In the genomic region with DNA sequence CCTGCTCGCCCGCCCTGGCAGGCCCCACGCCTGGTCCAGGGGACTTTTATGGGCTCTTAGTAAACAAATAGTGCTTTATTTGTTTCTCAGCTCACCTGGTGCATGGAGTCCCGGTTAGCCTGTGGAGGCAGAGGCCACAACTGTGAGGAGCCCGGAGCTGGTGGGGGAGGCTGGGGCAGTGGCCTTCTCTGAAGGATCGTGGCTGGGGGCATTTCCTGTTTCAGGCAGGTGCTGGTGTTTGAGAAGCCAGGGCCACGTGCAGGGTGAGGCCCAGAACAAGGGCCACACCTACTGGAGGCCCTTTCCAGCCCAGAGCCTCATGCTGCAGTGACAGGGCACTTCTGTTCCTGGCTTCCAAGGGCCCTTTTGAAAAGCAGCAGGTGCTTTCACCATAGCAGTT, we compare ENCODE assay signal across 12 mouse cellular contexts. TPM values are rescaled to one million over a fixed set of nuclear protein-coding genes. Genes with fewer than 3 reads are reported as not detected.
DNase-seq lines count a peak whose midpoint lies in the region; ATAC-seq and TF ChIP-seq lines count a peak whose summit lies in the region.
"Had no signal": no experiment of that assay in that cellular context is flagged by ENCODE, and none has a peak within 500 bp of the region (broad histone marks: within the 10 kb centered on the region; RNA-seq: fewer than 3 reads in every experiment).

No protein-coding gene starts in this region.

- no peaks in the 10 kb centered on the region for H3K9me3 ChIP-seq in midbrain, postnatal 0 days (ENCODE audit: low read length)

- H3K4me2 ChIP-seq in midbrain, postnatal 0 days (ENCODE audit: low read depth, low read length, poor library complexity, severe bottlenecking): no peak overlapping the region

- WGBS in midbrain, postnatal 0 days: 73% methylated on average over 7 of the region's 7 CpGs

- H3K4me1 ChIP-seq in midbrain, postnatal 0 days (ENCODE audit: insufficient read depth, low read length): no peaks in the 10 kb centered on the region

- peak; percentile 54 to 76 for DNase-seq in lung, adult 18-20 months
- no peak for DNase-seq in lung, postnatal 14 days
- peak; percentile 56 for DNase-seq in c-Kit-positive CD71-positive TER-119-positive erythroid progenitor cells, embryonic 14.5 days (ENCODE audit: low spot score)
- peak; percentile 79 for DNase-seq in liver
- DNase-seq in lung, postnatal 36 days: peak; percentile 65
- DNase-seq in left cerebral cortex, adult 18-20 months (ENCODE audit: low spot score in 2 of 2): no peak
- no peak for DNase-seq in gastrocnemius, postnatal 14 days
- no peak for DNase-seq in midbrain, postnatal 0 days (ENCODE audit: low spot score)
- DNase-seq: heart, postnatal 4 days; kidney, postnatal 25 days had no signal

- H3K27me3 ChIP-seq in midbrain, postnatal 0 days (ENCODE audit: insufficient read depth, low read length): no peaks in the 10 kb centered on the region

- H3K4me3 ChIP-seq in midbrain, postnatal 0 days (ENCODE audit: low read depth, low read length): no peak overlapping the region

- no peak for ATAC-seq in midbrain, postnatal 0 days (ENCODE audit: low FRiP score)

- H3K36me3 ChIP-seq in midbrain, postnatal 0 days (ENCODE audit: insufficient read depth, low read length): no peaks in the 10 kb centered on the region

- H3K9ac ChIP-seq in midbrain, postnatal 0 days (replicated peaks; ENCODE audit: low read length, poor library complexity, severe bottlenecking): no peak overlapping the region

- H3K27ac ChIP-seq in midbrain, postnatal 0 days (ENCODE audit: low read depth, low read length): no peak overlapping the region

- no peak for TF ChIP-seq CTCF in midbrain, postnatal 0 days (IDR thresholded peaks at IDR 0.05)

- intact Hi-C loops in gastrocnemius, postnatal 14 days (cut with DNase I; ENCODE audit: low total_unique reads): no loop called here

RNA-seq across cellular contexts. Expression of a gene that starts 7.4 kb away (rescaled TPM):
- not detected for total RNA-seq in left cerebral cortex, adult 18-20 months (2021)
- total RNA-seq in gastrocnemius, postnatal 14 days (2021): not detected
- total RNA-seq in midbrain, postnatal 0 days (2014; rRNA removed): not detected in 2 replicates
- 0.67 TPM in 1 of 2 replicates, not detected in the other for polyA plus RNA-seq in midbrain, postnatal 0 days (2015; fragmentation: Nextera tagmentation; extraction: Ambion mirVana)
- total RNA-seq: left cerebral cortex, postnatal 36 days had no signal
- polyA plus RNA-seq: embryonic facial prominence, embryonic 11.5 days had no signal

RNA-seq across cellular contexts. Expression of a gene that starts 39.5 kb away (rescaled TPM):
- 100 to 1,000 TPM; 158 to 170 TPM for total RNA-seq in left cerebral cortex, adult 18-20 months (2021)
- 10 to 100 TPM; 52.9 to 57.0 TPM for total RNA-seq in gastrocnemius, postnatal 14 days (2021)
- 213 and 264 TPM in 2 replicates for total RNA-seq in midbrain, postnatal 0 days (2014; rRNA removed)
- polyA plus RNA-seq in midbrain, postnatal 0 days (2015; fragmentation: Nextera tagmentation; extraction: Ambion mirVana): 149 and 153 TPM in 2 replicates

RNA-seq across cellular contexts. Expression of a gene that starts 40.1 kb away (rescaled TPM):
- 10 to 100 TPM; 42.0 to 45.8 TPM for total RNA-seq in left cerebral cortex, adult 18-20 months (2021)
- total RNA-seq in gastrocnemius, postnatal 14 days (2021): 10 to 100 TPM; 83.3 to 86.3 TPM
- 41.9 and 42.8 TPM in 2 replicates for total RNA-seq in midbrain, postnatal 0 days (2014; rRNA removed)
- polyA plus RNA-seq in midbrain, postnatal 0 days (2015; fragmentation: Nextera tagmentation; extraction: Ambion mirVana): 113 and 114 TPM in 2 replicates

Comparison
In these comparisons a context has a peak if more than half of its experiments do, and no peak if none do; other contexts are left out.
1. DNase-seq: peak in lung, adult 18-20 months (2 of 2), c-Kit-positive CD71-positive TER-119-positive erythroid progenitor cells, embryonic 14.5 days (single experiment), liver (single experiment) and lung, postnatal 36 days (single experiment); none in lung, postnatal 14 days (single experiment), left cerebral cortex, adult 18-20 months (0 of 2), gastrocnemius, postnatal 14 days (single experiment) and midbrain, postnatal 0 days (single experiment).